Mouse (Mus musculus) C2C12 (cell line): ENCODE measurements around the gene Ttc21a. TPM values are rescaled to one million over a fixed set of nuclear protein-coding genes. Genes with fewer than 3 reads are reported as not detected.

Source experiments
- H3K27me3 ChIP-seq: one replicate; pipeline ENCODE4 v1.6.1; 2011; ENCODE audit not compliant: control insufficient read depth, insufficient read depth, insufficient read length
- H3K36me3 ChIP-seq: one replicate; pipeline ENCODE4 v1.6.1; 2011; ENCODE audit not compliant: control insufficient read depth, insufficient read depth
- H3K4me3 ChIP-seq: one replicate; pipeline ENCODE4 v1.5.1; 2011; ENCODE audit warnings: mild to moderate bottlenecking, control low read depth; ENCODE audit not compliant: poor library complexity, insufficient read depth, severe bottlenecking
- H3K79me2 ChIP-seq: one replicate; pipeline ENCODE4 v1.6.1; 2011; ENCODE audit not compliant: control insufficient read depth, insufficient read depth
- H3K79me3 ChIP-seq: one replicate; pipeline ENCODE4 v1.6.1; 2011; ENCODE audit warnings: low read depth, control low read depth
- H3ac ChIP-seq: one replicate; pipeline ENCODE3; 2011; ENCODE audit warnings: low read depth; ENCODE audit not compliant: control insufficient read depth, insufficient read length
- CEBPB ChIP-seq: IDR thresholded peaks from one replicate; pipeline ENCODE4 v1.6.1; 2011; ENCODE audit warnings: low read depth, mild to moderate bottlenecking, control low read depth, moderate library complexity
- CTCF ChIP-seq: IDR thresholded peaks from one replicate; pipeline ENCODE4 v1.5.1; 2011; ENCODE audit not compliant: control insufficient read depth, insufficient read depth, insufficient read length
- FOSL1 ChIP-seq: IDR thresholded peaks from one replicate; pipeline ENCODE4 v1.8.0; 2011; ENCODE audit warnings: mild to moderate bottlenecking, low read length; ENCODE audit not compliant: poor library complexity, insufficient read depth, severe bottlenecking
- MAX ChIP-seq: IDR thresholded peaks from one replicate; pipeline ENCODE4 v1.6.1; 2011; ENCODE audit warnings: mild to moderate bottlenecking, control low read depth
- MYOD1 ChIP-seq: IDR thresholded peaks from one replicate; pipeline ENCODE4 v1.6.1; 2011; ENCODE audit warnings: low read depth; ENCODE audit not compliant: control insufficient read depth, insufficient read length
- MYOG ChIP-seq: IDR thresholded peaks from one replicate; pipeline ENCODE4 v1.6.1; 2011; ENCODE audit not compliant: control insufficient read depth, insufficient read length; ENCODE audit errors: extremely low read depth
- USF1 ChIP-seq: IDR thresholded peaks from one replicate; pipeline ENCODE4 v1.6.1; 2011; ENCODE audit warnings: low read depth, mild to moderate bottlenecking, control low read depth, moderate library complexity
- polyA plus RNA-seq: library from polyadenylated mRNA; unstranded; fragments of >200 nt; fragmentation: generic; extraction: Trizol; gene quantifications from one replicate; pipeline ENCODE4 v1.2.1, GENCODE M21; 2012; ENCODE audit warnings: missing spikeins

Ttc21a gene
- polyA plus RNA-seq, 1 experiment: 0.06 TPM

DNA sequence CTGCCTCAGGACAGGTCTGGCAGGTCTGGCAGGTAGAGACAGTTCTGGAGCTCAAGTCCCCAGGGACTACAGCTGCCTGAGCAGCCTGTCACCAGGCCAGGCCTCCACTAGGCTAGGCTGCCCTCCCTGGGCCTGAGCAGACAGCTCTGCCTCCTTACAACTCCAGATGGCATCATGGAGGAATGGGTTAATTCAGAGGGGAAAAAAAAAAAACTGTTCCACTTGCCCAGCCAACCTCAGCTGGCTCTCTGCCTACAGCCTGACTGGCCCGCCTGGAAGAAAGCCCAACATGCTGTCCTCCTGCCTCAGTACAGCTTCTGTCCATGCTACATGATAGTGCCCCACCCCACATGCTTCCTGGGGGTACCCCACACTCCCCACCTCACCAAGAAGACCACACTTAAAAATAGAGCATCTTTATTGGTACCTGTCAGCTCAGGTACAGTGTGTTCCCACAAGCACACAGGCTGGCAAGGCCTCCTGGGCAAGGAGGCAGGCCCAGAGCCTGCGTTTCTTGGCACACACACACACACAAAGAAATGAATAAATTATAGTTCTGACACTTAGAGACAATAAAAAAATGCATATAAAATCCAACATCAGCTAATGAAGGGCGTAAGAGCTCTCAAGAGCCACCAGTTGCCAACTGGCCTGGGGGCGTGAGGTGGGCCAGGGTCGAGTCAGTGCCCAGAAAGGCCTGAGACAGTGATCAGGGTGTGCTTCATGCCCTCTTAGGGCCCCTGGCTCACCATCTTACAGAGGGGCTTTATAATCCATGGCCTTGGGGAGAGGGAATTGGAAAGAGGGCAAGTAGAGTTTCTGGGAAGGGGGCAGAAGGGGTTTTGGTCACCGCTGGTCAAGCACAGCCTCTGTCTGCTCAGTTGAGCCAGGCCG, 33.6 kb downstream of the Ttc21a start:
- Histone ChIP-seq H3K79me3 (no peaks in the 10 kb centered on the region), H3K27me3 (no peaks in the 10 kb centered on the region), H3K79me2 (no peaks in the 10 kb centered on the region), H3K4me3 (no peak overlapping the region), H3ac (no peak overlapping the region), H3K36me3 (peaks cover 37% of the 10 kb centered on the region)
- no peak for TF ChIP-seq USF1
- no peak for TF ChIP-seq CTCF
- no peak for TF ChIP-seq FOSL1
- TF ChIP-seq MAX: no peak
- no peak for TF ChIP-seq CEBPB
- TF ChIP-seq MYOG: no peak
- TF ChIP-seq MYOD1: no peak

DNA sequence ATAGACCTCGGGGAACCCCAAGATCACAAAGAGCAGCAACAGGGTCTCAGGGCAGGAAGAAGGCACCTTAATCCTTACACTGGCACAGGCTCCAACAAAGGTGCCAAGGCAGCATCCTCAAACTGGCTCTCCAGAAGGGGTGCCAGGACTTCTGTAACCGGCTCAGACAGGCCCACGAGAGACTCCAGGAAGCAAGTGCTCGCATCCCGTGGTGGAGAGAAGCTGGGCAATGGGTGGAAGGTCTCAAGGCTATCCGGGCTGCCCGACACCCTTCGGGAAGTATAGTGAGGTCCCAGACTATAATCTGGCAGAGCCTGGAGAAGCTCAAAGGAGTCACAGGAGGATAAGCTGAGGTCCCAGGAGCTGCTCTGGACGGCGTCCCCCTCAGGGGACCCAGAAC, 34.8 kb downstream of the Ttc21a start:
- no peaks in the 10 kb centered on the region for H3K27me3 ChIP-seq
- TF ChIP-seq FOSL1 (no peak), MYOD1 (no peak), USF1 (no peak), CTCF (no peak), MYOG (no peak), MAX (no peak), CEBPB (no peak)
- no peak overlapping the region for H3ac ChIP-seq
- H3K36me3 ChIP-seq: peaks cover 46% of the 10 kb centered on the region
- H3K4me3 ChIP-seq: no peak overlapping the region
- peaks cover under 1% of the 10 kb centered on the region for H3K79me3 ChIP-seq
- peaks cover 9% of the 10 kb centered on the region for H3K79me2 ChIP-seq

DNA sequence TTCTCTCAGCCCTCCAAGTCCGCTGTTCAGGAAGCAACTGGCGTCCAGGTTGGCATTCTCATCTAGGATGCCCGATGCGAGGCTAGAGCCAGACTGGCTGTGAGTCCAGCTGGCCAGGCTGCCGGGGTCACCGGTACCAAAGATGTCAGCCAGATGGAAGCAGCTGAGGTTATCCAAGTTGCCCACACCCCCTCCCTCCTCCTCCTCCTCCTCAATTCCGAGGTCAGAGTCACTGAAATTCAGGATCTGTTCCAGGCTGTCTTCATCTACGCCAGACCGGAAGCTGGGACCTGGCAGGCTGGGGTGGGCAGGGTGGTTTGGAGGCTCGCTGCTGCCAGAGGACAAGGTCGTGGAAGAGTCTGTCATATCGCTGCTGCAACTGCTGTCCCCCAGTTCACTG, 35.2 kb downstream of the Ttc21a start:
- Histone ChIP-seq H3ac (no peak overlapping the region), H3K36me3 (peaks cover 48% of the 10 kb centered on the region), H3K79me2 (peaks cover 13% of the 10 kb centered on the region), H3K79me3 (peaks cover 3% of the 10 kb centered on the region), H3K27me3 (no peaks in the 10 kb centered on the region), H3K4me3 (no peak overlapping the region)
- TF ChIP-seq MYOD1: no peak
- TF ChIP-seq FOSL1: no peak
- no peak for TF ChIP-seq CEBPB
- no peak for TF ChIP-seq MYOG
- no peak for TF ChIP-seq USF1
- no peak for TF ChIP-seq CTCF
- no peak for TF ChIP-seq MAX

DNA sequence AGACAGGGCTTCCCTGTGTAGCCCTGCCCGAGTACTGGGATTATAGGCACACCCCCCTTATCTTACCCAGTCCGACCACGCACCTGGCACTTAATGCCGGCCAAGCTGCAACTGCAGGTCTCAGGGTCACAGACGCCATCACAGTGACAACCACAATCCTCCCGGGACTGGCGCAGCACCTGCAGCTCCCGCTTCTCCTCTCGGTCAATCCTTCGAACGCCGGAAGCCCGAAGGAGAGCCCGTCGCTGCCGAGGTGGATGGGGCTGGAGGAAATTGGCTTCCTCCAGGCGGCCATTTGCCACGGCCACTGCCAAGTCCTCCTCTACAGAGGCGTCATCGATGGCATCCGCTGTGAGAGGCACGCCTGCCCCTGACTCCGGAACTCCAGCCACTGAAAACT, 35.9 kb downstream of the Ttc21a start:
- no peaks in the 10 kb centered on the region for H3K27me3 ChIP-seq
- no peak overlapping the region for H3ac ChIP-seq
- H3K36me3 ChIP-seq: peaks cover 48% of the 10 kb centered on the region
- H3K4me3 ChIP-seq: no peak overlapping the region
- peaks cover 20% of the 10 kb centered on the region for H3K79me2 ChIP-seq
- H3K79me3 ChIP-seq: peaks cover 10% of the 10 kb centered on the region
- TF ChIP-seq CEBPB (no peak), CTCF (no peak), MYOD1 (no peak), MYOG (no peak)

DNA sequence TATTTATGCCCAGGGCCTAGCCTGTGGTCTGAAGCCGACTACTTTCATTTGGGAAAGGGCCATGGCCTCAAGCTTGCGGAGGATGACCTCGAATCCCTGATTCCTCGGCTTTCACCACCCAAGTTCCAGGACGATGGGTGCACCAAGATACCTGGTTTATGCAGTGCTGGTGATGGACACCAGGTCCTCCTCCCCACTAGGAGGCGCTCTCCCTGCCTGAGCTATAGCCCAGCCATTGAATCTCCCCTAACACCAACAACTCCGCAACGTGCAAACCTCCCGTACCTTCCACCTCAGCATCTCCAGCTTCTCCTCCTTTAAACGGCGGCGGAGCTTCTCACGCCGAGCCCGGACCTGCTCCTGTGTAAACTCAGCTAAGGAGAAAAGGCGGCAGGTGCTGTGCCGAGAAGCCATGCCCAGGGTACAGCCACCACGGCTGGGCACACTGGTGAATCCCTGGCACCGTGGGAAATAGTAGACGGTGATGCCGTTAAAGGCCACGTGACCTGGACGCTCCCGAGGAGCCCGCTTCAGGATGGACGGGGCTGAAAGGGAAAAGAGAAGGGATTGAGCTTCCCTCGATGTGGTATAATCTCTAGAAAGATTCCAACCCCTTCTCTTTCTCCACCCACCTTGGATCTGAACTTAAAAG, 36.6 kb downstream of the Ttc21a start:
- no peak overlapping the region for H3ac ChIP-seq
- H3K79me2 ChIP-seq: peaks cover 27% of the 10 kb centered on the region
- H3K4me3 ChIP-seq: no peak overlapping the region
- TF ChIP-seq CTCF (peak; percentile 39), USF1 (no peak), MYOG (no peak), MYOD1 (no peak), MAX (no peak), CEBPB (no peak)
- peaks cover 48% of the 10 kb centered on the region for H3K36me3 ChIP-seq
- no peaks in the 10 kb centered on the region for H3K27me3 ChIP-seq
- peaks cover 18% of the 10 kb centered on the region for H3K79me3 ChIP-seq

DNA sequence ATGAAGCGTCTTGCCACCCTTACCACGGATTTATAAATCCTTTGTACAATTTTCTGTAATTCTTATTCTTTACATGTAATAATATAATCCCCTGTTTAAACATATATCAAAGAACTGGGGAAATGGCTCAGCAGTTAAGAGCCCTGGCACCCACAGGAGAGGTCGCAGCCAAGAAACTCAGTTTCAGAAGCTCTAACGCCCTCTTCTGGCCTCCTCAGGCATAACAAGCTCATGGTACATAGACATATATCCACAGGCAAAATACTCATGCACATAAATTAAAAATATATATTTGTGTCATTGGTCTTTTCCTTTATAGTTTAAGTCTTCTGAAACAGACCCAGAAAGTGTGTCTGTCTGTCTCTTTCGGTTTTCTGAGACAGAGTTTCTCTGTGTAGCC, 37.2 kb downstream of the Ttc21a start:
- no peak overlapping the region for H3ac ChIP-seq
- H3K79me2 ChIP-seq: peaks cover 33% of the 10 kb centered on the region
- no peak for TF ChIP-seq CEBPB
- TF ChIP-seq MAX: no peak
- no peak for TF ChIP-seq FOSL1
- no peak for TF ChIP-seq MYOG
- no peak overlapping the region for H3K4me3 ChIP-seq
- peaks cover 23% of the 10 kb centered on the region for H3K79me3 ChIP-seq
- peaks cover 48% of the 10 kb centered on the region for H3K36me3 ChIP-seq
- no peaks in the 10 kb centered on the region for H3K27me3 ChIP-seq
